In genomic region chr19:46304216-46304841, GRCm38 (mm10) we compare ENCODE assay signal across 8 mouse cellular contexts. TPM values are rescaled to one million over a fixed set of nuclear protein-coding genes. Genes with fewer than 3 reads are reported as not detected.
A peak's percentile ranks its signal among the peaks of the same experiment; 100 is the strongest.
DNase-seq lines count a peak whose midpoint lies in the region; ATAC-seq lines count a peak whose summit lies in the region.

Gene Nfkb2, plus strand, starts transcription at chr19:46304320.

- peak within 1 kb of the TSS; percentile 48 for H3K4me3 ChIP-seq in hindbrain, embryonic 13.5 days

- no peaks in the 10 kb centered on the region for H3K9me3 ChIP-seq in hindbrain, embryonic 13.5 days

- H3K4me1 ChIP-seq in hindbrain, embryonic 13.5 days (replicated peaks), result peaks cover 33% of the 10 kb centered on the region

- peak within 1 kb of the TSS; percentile 87 for H3K4me2 ChIP-seq in hindbrain, embryonic 13.5 days

- peak; percentile 73 for ATAC-seq in hindbrain, embryonic 13.5 days (ENCODE audit: low FRiP score)
- peak; percentile 73 for ATAC-seq in megakaryocyte, adult 5-6 weeks (ENCODE audit: poor library complexity, severe bottlenecking)

- H3K9ac ChIP-seq in hindbrain, embryonic 13.5 days, result peak within 1 kb of the TSS; percentile 59

- H3K27me3 ChIP-seq in hindbrain, embryonic 13.5 days, result peaks cover 48% of the 10 kb centered on the region

- no peaks in the 10 kb centered on the region for H3K36me3 ChIP-seq in hindbrain, embryonic 13.5 days

- peak; percentile 92 for DNase-seq in R1 (ENCODE audit: low read depth, low spot score)
- DNase-seq in cerebellum, postnatal 10 days, result peak; percentile 89 to 91
- peak; percentile 76 to 81 for DNase-seq in frontal cortex, postnatal 14 days (ENCODE audit: low spot score in 2 of 2)
- DNase-seq in layer of hippocampus, postnatal 36 days, result peak; percentile 77 to 83
- DNase-seq in right cerebral cortex, adult 2 months (ENCODE audit: low spot score in 2 of 2), result peak; percentile 76 to 80
- peak; percentile 87 for DNase-seq in urinary bladder, postnatal 25 days (ENCODE audit: low spot score)

- H3K27ac ChIP-seq in hindbrain, embryonic 13.5 days, result 0 out of 2 replicates have a peak within 1 kb of the TSS, but pooled peaks have one; percentile 35

- WGBS in hindbrain, embryonic 13.5 days, result under 1% methylated on average over 39 of the region's 39 CpGs

RNA-seq across cellular contexts. Expression of gene Nfkb2, which starts in this region (rescaled TPM):
- 2.3 and 2.4 TPM in 2 replicates for polyA plus RNA-seq in hindbrain, embryonic 13.5 days (2015; fragmentation: Nextera tagmentation; extraction: Ambion mirVana)
- total RNA-seq in layer of hippocampus, postnatal 36 days (2021), result 1 to 10 TPM; 1.9 to 3.2 TPM
- 8.1 and 10.0 TPM in 2 replicates for total RNA-seq in megakaryocyte, adult 5-6 weeks (2015)
- total RNA-seq in megakaryocyte, adult 5-6 weeks (2017), result 14.6 and 20.3 TPM in 2 replicates

Comparison
In these comparisons a context has a peak if more than half of its experiments do, and no peak if none do; other contexts are left out.
1. Peak in every context shown above with its lines: DNase-seq, ATAC-seq, H3K4me3 ChIP-seq and H3K27ac ChIP-seq.